Mouse (Mus musculus): ENCODE results near the gene Nop53. TPM values are rescaled to one million over a fixed set of nuclear protein-coding genes. Genes with fewer than 3 reads are reported as not detected.

The Nop53 gene
- polyA plus RNA-seq, 1 experiment from 2014 or later, result 168 TPM

DNA sequence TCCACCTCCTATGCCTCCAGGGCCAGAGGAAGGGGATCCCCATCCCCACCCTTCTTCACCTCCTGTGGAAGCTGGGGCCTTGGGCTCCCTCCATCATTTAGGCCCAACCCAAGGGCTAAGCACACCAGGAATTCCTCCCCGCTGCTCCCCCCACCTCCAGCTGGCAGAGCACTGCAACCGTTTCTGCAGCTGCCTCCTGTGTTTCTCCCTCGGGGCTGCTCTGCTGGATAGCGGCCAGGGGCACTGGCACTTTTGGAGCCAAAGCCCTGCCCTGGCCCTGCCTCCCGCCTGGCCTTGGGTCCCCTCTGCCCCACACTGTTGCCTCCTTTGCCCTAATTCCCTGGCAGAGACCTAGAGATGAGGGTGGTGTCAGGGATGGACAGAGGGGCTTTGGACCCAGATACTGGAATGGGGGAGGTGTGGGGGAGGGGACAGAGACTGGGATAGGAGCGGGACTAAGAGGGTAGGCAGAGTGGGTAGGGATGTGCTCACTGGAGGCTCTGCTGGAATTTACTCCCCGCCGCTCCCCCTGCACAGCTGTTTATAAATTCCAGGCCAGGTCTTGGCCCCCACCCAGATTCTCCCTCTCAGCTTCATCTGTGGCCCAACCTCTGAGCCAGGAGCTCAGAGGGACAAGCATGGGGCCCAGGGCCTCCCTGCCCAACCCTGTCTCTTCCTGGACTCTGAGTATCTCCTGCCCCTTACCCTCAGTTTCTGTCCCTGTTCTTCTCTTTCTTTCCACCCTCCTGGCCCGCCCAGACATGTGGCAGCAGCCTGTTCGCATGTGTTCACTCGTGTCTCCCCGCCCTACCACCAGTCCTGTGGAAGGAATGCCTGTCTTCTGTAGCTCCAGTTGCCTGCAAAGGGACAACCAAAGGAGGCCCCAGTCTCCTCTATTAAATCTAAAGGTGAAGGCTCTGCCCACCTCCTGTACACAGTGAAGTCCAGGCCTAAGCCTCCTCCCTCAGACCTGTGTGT is 16.7 kb upstream of the Nop53 start:
- H3K27ac ChIP-seq (ENCODE audit: low read length), result peak overlapping the region; percentile 98
- H3K9ac ChIP-seq (ENCODE audit: low read length), result peak overlapping the region; percentile 59; the same call in 1 of the 2 replicates
- 21% methylated on average over 12 of the region's 12 CpGs for WGBS
- H3K4me3 ChIP-seq (replicated peaks; ENCODE audit: low read length), result peak overlapping the region; percentile 18
- H3K36me3 ChIP-seq (ENCODE audit: control insufficient read depth, insufficient read depth, low read length), result peaks cover 1% of the 10 kb centered on the region; the same call in 1 of the 2 replicates
- H3K4me2 ChIP-seq (ENCODE audit: low read depth, low read length), result peak overlapping the region; percentile 48
- H3K27me3 ChIP-seq (ENCODE audit: control insufficient read depth, insufficient read depth, low read length), result no peaks in the 10 kb centered on the region
- H3K9me3 ChIP-seq (replicated peaks; ENCODE audit: control insufficient read depth, low read length), result no peaks in the 10 kb centered on the region
- H3K4me1 ChIP-seq (ENCODE audit: control insufficient read depth, insufficient read depth, low read length), result peaks cover 44% of the 10 kb centered on the region
- ATAC-seq (ENCODE audit: insufficient read depth, low FRiP score), result peak; percentile 84

DNA sequence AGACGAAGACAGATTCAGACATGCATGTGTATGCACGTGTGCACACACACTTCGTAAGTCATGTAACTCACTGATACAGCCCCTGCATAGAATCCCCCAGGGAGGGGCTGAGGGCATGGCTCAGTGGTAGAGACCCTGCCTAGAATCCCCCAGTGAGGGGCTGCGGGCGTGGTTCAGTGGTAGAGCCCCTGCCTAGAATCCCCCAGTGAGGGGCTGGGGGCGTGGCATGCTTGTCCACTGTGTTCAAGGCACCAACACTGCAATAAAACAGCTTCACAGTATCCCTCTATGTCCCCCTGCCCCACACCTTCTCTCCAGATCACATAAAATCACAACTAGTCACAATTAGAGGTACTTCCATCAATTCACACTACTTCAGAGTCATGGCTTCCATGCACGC is 15.9 kb upstream of the Nop53 start:
- ATAC-seq (ENCODE audit: insufficient read depth, low FRiP score), result no peak
- Histone ChIP-seq H3K27ac (ENCODE audit: low read length) (peak overlapping the region; percentile 98), H3K9me3 (replicated peaks; ENCODE audit: control insufficient read depth, low read length) (no peaks in the 10 kb centered on the region), H3K4me1 (ENCODE audit: control insufficient read depth, insufficient read depth, low read length) (peaks cover 44% of the 10 kb centered on the region), H3K27me3 (ENCODE audit: control insufficient read depth, insufficient read depth, low read length) (no peaks in the 10 kb centered on the region), H3K4me3 (replicated peaks; ENCODE audit: low read length) (peak overlapping the region; percentile 18; the same call in 1 of the 2 replicates), H3K9ac (ENCODE audit: low read length) (peak overlapping the region; percentile 59; the same call in 1 of the 2 replicates), H3K36me3 (ENCODE audit: control insufficient read depth, insufficient read depth, low read length) (peaks cover 9% of the 10 kb centered on the region; the same call in 1 of the 2 replicates), H3K4me2 (ENCODE audit: low read depth, low read length) (peak overlapping the region; percentile 48)
- WGBS, result 82% methylated on average over 7 of the region's 7 CpGs

DNA sequence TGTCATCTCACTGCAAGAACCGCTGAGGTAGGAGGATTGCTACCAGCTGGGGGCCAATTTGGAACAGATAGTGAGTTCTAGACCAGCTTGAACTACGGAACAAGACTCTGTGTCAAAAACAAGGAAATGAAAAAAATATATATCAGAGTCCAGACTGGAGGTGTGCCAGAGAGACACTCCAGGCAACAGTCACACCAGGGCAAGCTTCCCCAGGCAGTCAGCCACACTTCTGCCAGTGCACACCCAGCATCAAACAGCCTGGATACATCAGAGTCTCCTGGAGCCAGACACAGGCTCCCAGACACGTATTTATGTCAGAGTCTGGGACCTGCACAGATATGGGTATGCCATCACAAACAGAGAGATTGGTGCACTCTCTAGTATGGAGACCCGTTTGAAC is 15.4 kb upstream of the Nop53 start:
- 50% methylated on average over 4 of the region's 4 CpGs for WGBS
- Histone ChIP-seq H3K4me3 (replicated peaks; ENCODE audit: low read length) (no peak overlapping the region), H3K27ac (ENCODE audit: low read length) (peak overlapping the region; percentile 98), H3K9ac (ENCODE audit: low read length) (no peak overlapping the region), H3K27me3 (ENCODE audit: control insufficient read depth, insufficient read depth, low read length) (no peaks in the 10 kb centered on the region), H3K4me1 (ENCODE audit: control insufficient read depth, insufficient read depth, low read length) (peaks cover 44% of the 10 kb centered on the region), H3K4me2 (ENCODE audit: low read depth, low read length) (no peak overlapping the region), H3K9me3 (replicated peaks; ENCODE audit: control insufficient read depth, low read length) (no peaks in the 10 kb centered on the region), H3K36me3 (ENCODE audit: control insufficient read depth, insufficient read depth, low read length) (peaks cover 13% of the 10 kb centered on the region; the same call in 1 of the 2 replicates)
- ATAC-seq (ENCODE audit: insufficient read depth, low FRiP score), result no peak

GRCm38 (mm10) chr7:15960691-15961090 is 14.8 kb upstream of the Nop53 start:
- Histone ChIP-seq H3K4me3 (replicated peaks; ENCODE audit: low read length) (no peak overlapping the region), H3K9me3 (replicated peaks; ENCODE audit: control insufficient read depth, low read length) (no peaks in the 10 kb centered on the region), H3K4me2 (ENCODE audit: low read depth, low read length) (no peak overlapping the region), H3K27me3 (ENCODE audit: control insufficient read depth, insufficient read depth, low read length) (no peaks in the 10 kb centered on the region), H3K4me1 (ENCODE audit: control insufficient read depth, insufficient read depth, low read length) (peaks cover 43% of the 10 kb centered on the region), H3K36me3 (ENCODE audit: control insufficient read depth, insufficient read depth, low read length) (peaks cover 13% of the 10 kb centered on the region; the same call in 1 of the 2 replicates), H3K9ac (ENCODE audit: low read length) (no peak overlapping the region), H3K27ac (ENCODE audit: low read length) (0 out of 2 replicates have a peak overlapping the region, but pooled peaks have one; percentile 98)
- no peak for ATAC-seq (ENCODE audit: insufficient read depth, low FRiP score)
- WGBS, result 39% methylated on average over 4 of the region's 4 CpGs

GRCm38 (mm10) chr7:15956143-15956542 is 10.3 kb upstream of the Nop53 start:
- Histone ChIP-seq H3K27me3 (ENCODE audit: control insufficient read depth, insufficient read depth, low read length) (no peaks in the 10 kb centered on the region), H3K9ac (ENCODE audit: low read length) (no peak overlapping the region), H3K4me1 (ENCODE audit: control insufficient read depth, insufficient read depth, low read length) (0 out of 2 replicates have a peak, but pooled peaks cover 7% of the 10 kb centered on the region), H3K4me2 (ENCODE audit: low read depth, low read length) (no peak overlapping the region), H3K9me3 (replicated peaks; ENCODE audit: control insufficient read depth, low read length) (peaks cover 3% of the 10 kb centered on the region; the same call in 1 of the 2 replicates), H3K4me3 (replicated peaks; ENCODE audit: low read length) (no peak overlapping the region), H3K36me3 (ENCODE audit: control insufficient read depth, insufficient read depth, low read length) (peaks cover 26% of the 10 kb centered on the region), H3K27ac (ENCODE audit: low read length) (no peak overlapping the region; the same call in 1 of the 2 replicates)
- WGBS, result 63% methylated on average over 5 of the region's 5 CpGs
- no peak for ATAC-seq (ENCODE audit: insufficient read depth, low FRiP score)

GRCm38 (mm10) chr7:15955509-15955908 is 9.6 kb upstream of the Nop53 start:
- Histone ChIP-seq H3K9ac (ENCODE audit: low read length) (0 out of 2 replicates have a peak overlapping the region, but pooled peaks have one; percentile 22), H3K4me2 (ENCODE audit: low read depth, low read length) (peak overlapping the region; percentile 40), H3K4me1 (ENCODE audit: control insufficient read depth, insufficient read depth, low read length) (0 out of 2 replicates have a peak, but pooled peaks cover 4% of the 10 kb centered on the region), H3K9me3 (replicated peaks; ENCODE audit: control insufficient read depth, low read length) (peaks cover 3% of the 10 kb centered on the region; the same call in 1 of the 2 replicates), H3K36me3 (ENCODE audit: control insufficient read depth, insufficient read depth, low read length) (peaks cover 26% of the 10 kb centered on the region), H3K4me3 (replicated peaks; ENCODE audit: low read length) (no peak overlapping the region), H3K27me3 (ENCODE audit: control insufficient read depth, insufficient read depth, low read length) (no peaks in the 10 kb centered on the region), H3K27ac (ENCODE audit: low read length) (peak overlapping the region; percentile 42)
- 33% methylated on average over 7 of the region's 7 CpGs for WGBS
- peak; percentile 23; the same call in 1 of the 2 replicates for ATAC-seq (ENCODE audit: insufficient read depth, low FRiP score)

DNA sequence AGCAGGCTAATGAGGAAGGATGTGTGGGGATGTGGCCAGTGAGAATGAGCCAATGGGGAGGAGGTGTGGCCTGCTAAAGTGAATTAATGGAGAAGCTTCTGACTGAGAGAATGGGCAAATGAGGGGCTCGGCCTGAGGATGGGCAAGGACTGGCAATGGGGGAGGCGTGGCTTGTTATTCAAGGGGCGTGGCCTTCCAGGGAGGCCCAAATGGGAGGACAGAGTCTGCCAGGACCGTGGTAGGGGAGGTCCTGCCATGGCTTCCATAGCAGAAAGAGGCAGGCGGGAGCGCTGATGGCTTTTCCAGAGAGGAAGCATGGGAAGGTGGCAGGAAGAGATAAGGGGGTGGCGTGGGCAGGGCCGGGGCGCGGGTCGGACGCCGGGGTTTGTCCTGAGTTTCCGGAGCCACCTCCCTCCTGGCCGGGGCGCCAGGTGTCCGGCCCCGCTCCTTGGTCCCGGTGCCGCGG is 9.1 kb upstream of the Nop53 start:
- Histone ChIP-seq H3K9ac (ENCODE audit: low read length) (0 out of 2 replicates have a peak overlapping the region, but pooled peaks have one; percentile 22), H3K4me1 (ENCODE audit: control insufficient read depth, insufficient read depth, low read length) (0 out of 2 replicates have a peak, but pooled peaks cover 4% of the 10 kb centered on the region), H3K4me2 (ENCODE audit: low read depth, low read length) (peak overlapping the region; percentile 40), H3K36me3 (ENCODE audit: control insufficient read depth, insufficient read depth, low read length) (peaks cover 27% of the 10 kb centered on the region), H3K9me3 (replicated peaks; ENCODE audit: control insufficient read depth, low read length) (peaks cover 3% of the 10 kb centered on the region; the same call in 1 of the 2 replicates), H3K27ac (ENCODE audit: low read length) (peak overlapping the region; percentile 42), H3K4me3 (replicated peaks; ENCODE audit: low read length) (0 out of 2 replicates have a peak overlapping the region, but pooled peaks have one; percentile 3), H3K27me3 (ENCODE audit: control insufficient read depth, insufficient read depth, low read length) (no peaks in the 10 kb centered on the region)
- WGBS, result 14% methylated on average over 21 of the region's 21 CpGs
- ATAC-seq (ENCODE audit: insufficient read depth, low FRiP score), result peak; percentile 56

DNA sequence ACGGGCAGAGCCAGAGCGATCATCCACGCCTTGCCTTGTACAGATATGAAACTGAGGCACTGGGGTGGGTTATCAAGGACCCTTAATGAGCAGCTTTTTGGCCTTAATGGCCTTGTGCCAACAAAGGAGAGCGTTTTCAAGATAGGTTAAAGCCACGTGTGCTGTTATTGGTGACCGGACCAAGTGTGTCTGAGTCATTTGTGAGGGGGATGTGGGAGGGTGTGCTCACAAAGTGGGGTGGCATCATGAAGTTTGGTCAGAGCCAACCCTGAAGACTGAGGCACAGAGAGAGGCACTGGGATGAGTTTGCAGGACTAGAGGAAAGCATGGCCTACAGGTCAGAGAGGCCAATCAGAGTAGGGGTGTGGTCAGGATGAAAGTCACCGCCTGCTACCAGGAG is 8.6 kb upstream of the Nop53 start:
- 0 out of 2 replicates have a peak, but pooled peaks have one; percentile 8 for ATAC-seq (ENCODE audit: insufficient read depth, low FRiP score)
- H3K4me1 ChIP-seq (ENCODE audit: control insufficient read depth, insufficient read depth, low read length), result 0 out of 2 replicates have a peak, but pooled peaks cover 4% of the 10 kb centered on the region
- peaks cover 32% of the 10 kb centered on the region for H3K36me3 ChIP-seq (ENCODE audit: control insufficient read depth, insufficient read depth, low read length)
- no peak overlapping the region for H3K4me2 ChIP-seq (ENCODE audit: low read depth, low read length)
- peaks cover 3% of the 10 kb centered on the region; the same call in 1 of the 2 replicates for H3K9me3 ChIP-seq (replicated peaks; ENCODE audit: control insufficient read depth, low read length)
- no peaks in the 10 kb centered on the region for H3K27me3 ChIP-seq (ENCODE audit: control insufficient read depth, insufficient read depth, low read length)
- 85% methylated on average over 7 of the region's 7 CpGs for WGBS
- H3K4me3 ChIP-seq (replicated peaks; ENCODE audit: low read length), result no peak overlapping the region
- H3K9ac ChIP-seq (ENCODE audit: low read length), result no peak overlapping the region
- no peak overlapping the region for H3K27ac ChIP-seq (ENCODE audit: low read length)

Data from stomach, embryonic 16.5 days (tissue).